Mouse (Mus musculus) left cerebral cortex, postnatal 14 days (tissue): ENCODE results near the gene Atn1. TPM values are rescaled to one million over a fixed set of nuclear protein-coding genes. Genes with fewer than 3 reads are reported as not detected.
A peak's percentile ranks its signal among the peaks of the same experiment; 100 is the strongest.

ENCODE experiments used
- DNase-seq, 2 experiments: peaks; one replicate each; pipeline ENCODE4 v3.0.0; 2021 to 2022; ENCODE audit warnings: low spot score in 2 of 2, mixed read lengths in 1 of 2
- intact Hi-C: fragments of 180-260 bp; cut with DNase I; formaldehyde crosslinking; loops from one replicate; pipeline ENCODE4 v1.15.1; 2025
- total RNA-seq, 2 experiments: library from RNA; stranded (reverse); gene quantifications; 2 replicates each; pipeline ENCODE4 v1.2.3; 2021

Atn1 gene
- total RNA-seq, 2 experiments from 2014 or later: 147 to 166 TPM

DNA sequence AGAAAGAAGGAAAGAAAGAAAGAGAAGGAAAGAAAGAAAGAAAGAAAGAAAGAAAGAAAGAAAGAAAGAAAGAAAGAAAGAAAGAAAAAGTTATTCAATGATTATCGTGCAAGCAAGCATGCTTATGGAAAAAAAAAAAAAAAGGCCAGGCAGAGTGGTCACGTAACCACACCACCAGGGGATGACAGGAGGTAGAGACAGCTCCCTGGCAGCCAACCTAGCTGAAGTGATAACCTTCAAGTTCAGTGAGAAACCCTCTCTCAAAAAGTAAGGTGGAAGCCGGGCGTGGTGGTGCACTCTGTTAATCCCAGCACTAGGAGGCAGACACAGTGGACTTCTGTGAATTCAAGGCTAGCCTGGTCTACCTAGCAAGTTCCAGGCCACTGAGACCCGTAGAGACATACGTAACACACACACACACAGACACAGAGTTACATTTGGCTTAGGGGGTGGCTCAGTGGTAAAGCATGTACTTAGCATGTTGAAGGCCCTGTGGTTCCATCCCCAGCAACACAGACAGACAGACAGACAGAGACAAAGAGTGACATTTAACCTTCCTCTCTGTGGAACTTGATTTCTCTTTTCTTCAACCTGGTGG lies 33.3 kb downstream of the Atn1 start:
- intact Hi-C loops: no loop called here
- DNase-seq: no peak

DNA sequence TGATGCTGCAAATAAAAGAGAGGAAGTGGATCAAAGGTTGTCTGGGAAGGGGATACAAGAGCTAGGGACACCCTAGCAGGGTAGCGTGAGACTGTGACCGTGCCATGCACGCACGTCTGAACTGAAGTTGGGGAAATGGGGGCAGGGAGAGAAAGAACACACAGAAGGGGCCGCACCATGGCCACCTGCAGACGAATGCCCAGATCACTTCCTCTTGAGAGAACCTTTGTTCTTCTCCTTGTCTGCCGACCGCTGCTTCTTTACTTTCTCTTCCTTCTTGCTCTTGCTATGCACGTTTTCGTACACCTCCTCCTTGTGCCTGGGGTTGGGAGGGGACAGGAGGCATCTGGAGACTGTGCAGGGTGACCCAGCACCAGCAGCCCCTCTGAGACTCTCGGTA lies 35.4 kb downstream of the Atn1 start:
- no peak for DNase-seq
- intact Hi-C loops: no loop called here

DNA sequence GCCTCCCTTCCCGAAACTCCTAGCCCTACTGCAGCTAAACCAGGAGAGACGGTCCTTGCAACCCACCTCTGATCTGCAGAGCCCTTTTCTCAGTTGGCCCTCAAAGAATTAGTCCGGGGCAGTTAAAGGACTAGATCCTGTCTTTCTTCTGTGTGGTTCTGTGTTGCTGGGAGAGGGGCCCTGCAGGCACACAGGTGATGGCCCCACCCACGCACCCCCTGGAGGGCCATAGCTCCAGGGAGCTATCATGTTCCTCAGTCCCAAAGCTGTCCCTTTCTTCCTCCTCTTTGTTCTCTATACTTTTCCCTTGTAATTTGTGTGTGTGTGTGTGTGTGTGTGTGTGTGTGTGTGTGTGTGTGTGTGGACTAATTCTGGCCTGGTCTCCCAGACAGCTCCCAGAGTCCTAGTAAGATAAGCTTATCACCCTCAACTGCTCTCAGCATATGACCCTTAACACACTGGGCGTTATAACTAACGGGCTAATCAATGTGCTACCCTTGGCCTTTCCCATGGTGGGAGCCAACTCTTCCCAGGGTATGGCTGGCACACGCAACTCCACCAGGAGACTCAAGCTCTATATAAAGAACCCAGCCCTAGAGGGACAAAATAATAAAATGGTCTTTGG lies 36.9 kb downstream of the Atn1 start:
- no peak for DNase-seq
- intact Hi-C loops: no loop called here

DNA sequence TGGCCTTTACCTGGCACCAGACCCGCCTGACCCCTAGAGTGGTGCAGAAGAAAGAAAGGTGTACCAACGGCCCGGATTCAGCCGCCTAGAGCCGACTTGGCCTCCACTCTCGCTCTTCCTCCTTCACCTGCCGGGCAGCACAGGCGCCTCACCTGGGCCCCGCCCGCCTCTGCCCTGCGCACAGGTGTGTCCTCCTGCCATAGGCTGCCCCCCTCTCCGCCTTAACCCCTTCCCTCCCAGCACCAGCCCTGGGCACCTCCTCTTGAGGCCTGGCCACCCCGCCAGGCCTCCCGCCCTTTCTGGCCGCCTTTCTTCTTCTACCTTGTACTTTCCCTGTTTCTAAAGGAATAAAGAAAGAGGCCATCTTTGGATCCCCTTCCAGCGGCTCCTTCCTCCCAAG lies 37.6 kb downstream of the Atn1 start:
- intact Hi-C loops: no loop called here
- no peak for DNase-seq

DNA sequence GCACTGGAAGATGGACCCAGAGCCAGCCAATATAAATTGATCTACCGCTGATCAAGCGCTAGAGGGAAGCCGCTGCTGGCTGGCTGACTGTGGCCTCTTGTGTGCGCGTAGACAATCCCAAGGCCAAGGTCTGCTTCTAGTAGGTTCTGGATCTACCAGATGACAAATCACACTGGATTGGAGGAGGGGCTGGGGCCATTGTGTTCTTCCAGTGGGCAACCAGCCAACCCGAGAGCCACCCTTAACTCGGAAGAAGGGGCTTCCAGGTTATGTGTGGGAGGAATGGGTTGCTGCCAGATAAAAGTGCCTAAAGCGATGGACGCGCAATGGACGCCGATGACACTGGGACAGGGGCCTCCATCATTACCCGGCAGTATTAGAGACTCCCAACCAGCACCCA lies 38.4 kb downstream of the Atn1 start:
- intact Hi-C loops: no loop called here

DNA sequence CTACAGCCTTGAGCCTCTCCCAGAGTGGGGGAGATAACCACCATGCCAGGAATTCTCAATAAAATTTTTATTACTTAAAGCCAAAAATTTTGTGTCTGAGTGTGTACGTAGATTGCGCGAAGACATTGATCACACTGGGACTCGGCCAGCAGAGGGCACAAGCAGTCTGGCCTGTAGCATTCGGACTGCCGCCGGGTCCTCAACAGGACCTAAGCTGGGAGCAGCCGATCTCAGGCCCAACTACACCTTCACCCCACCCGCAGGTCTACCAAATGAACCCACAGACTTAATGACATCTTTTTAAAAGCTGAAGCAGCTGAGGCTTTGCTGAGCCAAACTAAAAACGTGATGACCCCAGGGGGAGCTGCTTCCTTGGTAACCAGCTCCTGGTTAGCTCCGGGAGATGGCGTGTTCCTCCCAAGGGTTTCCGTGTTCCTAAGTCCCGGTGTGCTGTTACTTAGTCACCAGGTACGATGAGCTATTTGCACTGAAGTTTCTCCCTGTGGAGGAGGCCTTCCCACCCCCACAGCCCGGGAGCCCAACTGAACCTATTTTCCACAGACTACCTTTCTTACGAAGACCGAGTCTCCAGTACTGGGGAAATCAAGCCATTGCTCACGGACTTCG lies 39.3 kb downstream of the Atn1 start:
- intact Hi-C loops: no loop called here

More for the DNA sequence above, 38.4 kb downstream of the Atn1 start:
- no peak for DNase-seq

DNA sequence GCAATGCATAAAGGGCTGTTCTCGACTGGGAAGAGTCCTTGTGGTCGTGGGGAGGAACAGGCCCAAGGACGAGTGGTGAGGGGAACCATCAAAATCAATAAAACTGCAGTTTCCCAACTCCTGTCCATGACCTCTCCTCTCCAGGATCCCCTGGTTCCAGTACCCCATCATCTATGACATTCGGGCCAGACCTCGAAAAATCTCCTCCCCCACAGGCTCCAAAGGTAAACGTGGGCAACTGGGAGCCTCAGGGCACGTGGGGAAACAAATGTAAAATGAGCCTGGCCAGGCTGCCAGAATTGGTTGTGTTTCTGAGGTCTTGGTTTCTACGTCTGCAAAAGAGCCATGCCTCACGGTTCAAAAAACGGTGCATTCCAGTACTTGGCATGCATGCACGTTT lies 43.4 kb downstream of the Atn1 start:
- no peak for DNase-seq
- intact Hi-C loops: loop anchor here (2.0 kb wide), 1 partner anchor 28 kb away; the partner anchor contains the start of gene Grcc10

More for the DNA sequence above, 39.3 kb downstream of the Atn1 start:
- DNase-seq: peak in 1 of 2 experiments; percentile 44

DNA sequence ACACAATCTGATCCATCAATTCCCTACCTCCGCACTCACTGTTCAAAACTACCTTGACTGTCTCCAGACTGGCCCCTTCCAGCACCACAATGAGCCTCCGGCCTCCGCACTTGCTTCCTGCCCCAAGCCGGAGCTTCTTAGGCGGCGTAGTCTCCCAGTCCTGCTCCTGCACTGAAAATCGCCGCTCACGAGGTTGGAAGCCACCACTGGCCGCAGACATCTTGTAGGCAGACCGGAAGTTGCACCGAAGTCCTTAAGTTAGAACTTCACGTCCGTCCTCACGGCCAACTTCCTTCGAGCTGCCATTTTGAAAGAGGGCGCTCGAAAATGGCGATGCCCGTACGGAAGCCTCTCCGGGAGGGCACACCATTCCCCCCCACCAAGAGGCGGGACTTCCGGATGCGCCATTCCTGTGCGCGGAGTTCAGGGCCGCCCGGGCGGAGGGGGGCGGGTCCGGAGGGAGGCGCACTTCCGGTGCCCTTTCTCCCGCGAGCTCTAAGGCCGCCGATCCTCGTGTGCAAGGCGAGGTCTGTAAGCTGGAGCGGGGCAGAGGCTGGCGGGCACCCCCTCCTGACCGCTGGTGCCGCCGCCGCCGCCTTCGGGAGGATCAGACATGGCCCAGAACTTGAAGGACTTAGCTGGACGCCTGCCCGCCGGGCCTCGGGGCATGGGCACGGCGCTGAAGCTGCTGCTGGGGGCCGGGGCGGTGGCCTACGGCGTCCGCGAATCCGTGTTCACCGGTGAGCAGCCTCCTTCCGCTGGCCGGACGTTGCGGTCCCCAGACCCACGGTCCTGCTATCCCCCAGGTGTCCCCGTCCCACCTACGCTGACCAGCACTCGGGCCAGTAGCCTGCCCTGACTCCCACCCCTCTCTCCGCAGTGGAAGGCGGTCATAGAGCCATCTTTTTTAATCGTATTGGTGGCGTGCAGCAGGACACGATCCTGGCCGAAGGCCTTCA lies 44.2 kb downstream of the Atn1 start, which contains the start of the genes Emg1 and Phb2:
Gene Emg1, minus strand, starts transcription at position 355 of the 959 bp plus-strand sequence.
Gene Phb2, plus strand, starts transcription at position 513 of the 959 bp plus-strand sequence.
- peak; percentile 98 for DNase-seq
- intact Hi-C loops: loop anchor here (2.0 kb wide), 1 partner anchor 29 kb away; the partner anchor contains the start of gene Grcc10

DNA sequence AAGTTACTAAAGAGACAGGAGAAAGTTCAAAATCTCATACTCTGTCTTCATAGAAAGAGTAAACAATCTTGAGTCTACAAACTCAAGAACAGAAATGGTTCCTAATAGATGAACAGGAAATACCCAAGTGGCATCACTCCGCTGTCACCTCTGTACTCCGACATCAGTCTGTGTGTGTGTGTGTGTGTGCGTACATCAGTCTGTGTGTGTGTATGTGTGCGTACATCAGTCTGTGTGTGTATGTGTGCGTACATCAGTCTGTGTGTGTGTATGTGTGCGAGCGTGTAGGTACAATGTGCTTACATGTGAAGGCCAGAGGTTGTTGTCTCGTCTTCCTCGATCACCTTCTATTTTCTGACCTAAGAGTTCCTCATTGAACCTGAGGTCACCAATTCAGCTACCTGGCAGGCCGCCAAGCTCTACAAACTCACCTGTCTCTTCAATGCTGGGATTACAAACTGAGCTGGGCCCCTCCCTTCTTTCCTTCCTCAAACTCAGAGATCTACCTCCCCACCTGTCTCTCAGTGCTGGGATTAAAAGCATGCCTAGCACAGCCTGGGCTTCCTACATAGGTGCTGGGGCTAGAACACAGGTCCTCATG lies 47.9 kb downstream of the Atn1 start:
- intact Hi-C loops: no loop called here
- no peak for DNase-seq

DNA sequence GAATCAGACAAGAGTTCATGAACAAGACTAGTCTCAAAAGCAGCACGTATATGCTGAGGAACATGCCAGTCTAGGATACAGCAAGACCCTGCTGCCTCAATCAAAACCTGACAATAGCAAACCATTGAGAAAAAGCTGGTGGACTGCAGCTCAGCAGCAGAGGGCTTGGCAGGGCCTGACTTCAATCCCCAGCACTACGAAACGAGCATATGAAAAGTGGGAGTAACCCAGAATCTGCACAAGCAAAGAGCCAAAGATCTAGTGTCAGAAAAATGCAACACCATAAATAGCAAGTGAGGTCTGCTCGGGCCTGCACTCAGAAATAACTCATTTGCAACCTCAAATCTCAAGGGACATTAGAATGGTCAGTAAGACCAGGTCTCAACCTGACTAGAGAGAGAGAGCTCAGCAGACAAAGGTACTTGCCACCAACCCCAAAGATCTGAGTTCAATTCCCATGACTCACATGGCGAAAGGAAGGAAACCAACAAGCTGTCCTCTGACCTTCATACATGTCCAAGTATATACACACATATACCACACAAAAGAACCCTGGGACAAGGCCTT lies 50.2 kb downstream of the Atn1 start:
- DNase-seq: no peak
- intact Hi-C loops: no loop called here

DNA sequence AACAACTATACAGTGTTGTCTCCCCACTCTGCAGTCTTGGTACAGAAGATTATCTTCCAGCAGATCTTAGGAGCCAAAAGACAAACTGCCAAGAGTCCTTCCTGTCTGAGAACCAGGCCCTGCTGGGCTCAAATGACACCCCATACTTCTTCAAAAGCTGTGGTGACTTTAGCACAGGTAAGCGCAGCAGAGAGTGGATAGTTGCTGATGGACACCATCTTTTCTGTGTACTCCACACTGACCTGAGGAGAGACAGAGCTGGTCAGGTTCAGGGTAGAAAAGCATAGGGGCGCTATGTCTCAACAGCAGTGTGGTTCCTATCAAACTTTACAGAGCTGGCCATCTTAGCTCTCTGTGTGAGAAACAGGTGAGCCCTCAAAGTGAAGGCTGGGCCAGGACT lies 51.9 kb downstream of the Atn1 start:
- intact Hi-C loops: loop anchor here (5.0 kb wide), 1 partner anchor 38 kb away; the partner anchor contains the start of gene Grcc10
- no peak for DNase-seq

DNA sequence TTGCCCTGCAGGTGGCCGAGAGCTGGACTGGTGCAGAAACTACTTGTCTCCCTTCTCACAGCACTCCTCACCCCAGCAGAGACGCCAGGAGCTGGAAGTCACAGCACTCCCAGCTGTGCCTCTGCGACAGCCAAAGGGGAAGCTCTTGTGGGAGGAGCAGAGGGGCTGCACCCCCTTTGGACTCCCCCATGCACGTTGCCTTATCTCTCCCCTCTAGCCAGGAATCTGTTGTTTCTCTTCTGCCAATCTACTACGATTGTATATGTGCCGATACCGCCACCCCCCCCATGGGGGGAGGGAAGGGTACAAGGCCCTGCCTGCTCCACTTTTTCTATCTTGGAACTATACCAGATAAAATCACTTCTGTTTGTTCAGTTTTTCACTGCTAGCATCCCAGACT lies 52.5 kb downstream of the Atn1 start:
- DNase-seq: no peak
- intact Hi-C loops: loop anchor here (2.0 to 5.0 kb wide), 2 partner anchors 39 to 41 kb away; partner anchors contain the start of genes Grcc10 and Lpcat3

DNA sequence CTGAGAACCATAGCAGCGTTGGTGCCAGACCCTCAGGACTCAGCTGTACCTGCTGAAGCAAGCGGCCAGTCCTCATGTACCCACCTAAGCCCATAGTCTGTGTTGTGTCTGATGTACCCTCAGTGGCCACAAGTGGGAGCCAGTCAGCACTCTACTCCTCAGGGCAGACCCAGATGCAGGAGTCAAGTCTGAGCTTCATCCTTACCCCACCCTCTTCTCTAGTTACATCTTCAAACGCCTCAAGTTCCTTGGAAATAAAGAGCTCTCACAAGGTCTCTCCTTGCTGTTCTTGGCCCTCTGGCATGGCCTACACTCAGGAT lies 53.6 kb downstream of the Atn1 start:
- intact Hi-C loops: loop anchor here (2.0 to 5.0 kb wide), 2 partner anchors 40 kb away; partner anchors contain the start of genes Grcc10 and Lpcat3
- DNase-seq: peak; percentile 80 to 81

DNA sequence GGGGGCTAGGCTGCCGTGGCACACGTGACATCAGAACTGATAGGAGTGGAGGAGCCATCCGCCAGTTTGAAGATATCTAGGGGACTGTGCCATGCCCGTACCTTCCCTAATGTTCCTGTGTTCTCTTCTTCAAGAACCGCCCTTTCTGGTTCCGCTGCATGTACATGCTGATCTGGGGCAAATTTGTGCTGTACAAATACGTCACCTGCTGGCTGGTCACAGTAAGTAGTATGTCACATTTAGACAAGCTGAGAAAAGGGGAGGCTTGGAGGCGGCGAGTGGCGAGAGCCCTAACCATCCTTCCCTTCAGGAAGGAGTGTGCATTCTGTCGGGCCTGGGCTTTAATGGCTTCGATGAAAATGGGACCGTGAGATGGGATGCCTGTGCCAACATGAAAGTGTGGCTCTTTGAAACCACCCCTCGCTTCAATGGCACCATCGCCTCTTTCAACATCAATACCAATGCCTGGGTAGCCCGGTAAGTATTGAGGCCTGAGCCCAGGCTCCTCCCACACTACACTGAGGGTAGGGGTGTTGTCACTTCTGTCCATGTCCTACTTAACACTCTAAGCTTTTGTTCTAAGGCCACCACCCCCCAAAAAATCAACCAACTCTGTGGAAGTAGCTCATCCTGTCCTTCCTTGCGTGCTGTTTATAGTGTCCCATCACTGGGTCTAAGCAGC lies 54.1 kb downstream of the Atn1 start:
- intact Hi-C loops: loop anchor here (2.0 to 5.0 kb wide), 2 partner anchors 39 to 40 kb away; partner anchors contain the start of genes Grcc10 and Lpcat3
- no peak for DNase-seq

DNA sequence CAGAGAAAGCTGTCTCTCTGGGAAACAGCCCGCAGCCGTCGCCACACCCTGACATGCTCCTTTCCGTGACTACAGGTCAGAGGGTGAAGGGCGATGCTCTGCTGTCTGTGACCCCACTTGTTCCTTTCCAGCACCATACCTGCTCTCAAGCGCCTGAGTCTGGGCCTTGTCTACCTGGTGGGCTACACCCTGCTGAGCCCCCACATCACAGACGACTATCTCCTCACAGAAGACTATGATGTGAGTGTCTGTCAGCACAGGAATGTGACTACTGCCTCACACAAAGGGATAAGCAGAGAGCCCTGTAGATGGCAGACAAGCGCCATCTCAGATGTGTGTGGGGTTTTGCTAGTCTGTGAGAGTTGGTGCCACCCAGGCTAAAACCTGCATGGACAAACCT lies 55.0 kb downstream of the Atn1 start:
- peak in 1 of 2 experiments; percentile 38 for DNase-seq
- intact Hi-C loops: loop anchor here (5.0 kb wide), 1 partner anchor 41 kb away; the partner anchor contains the start of gene Grcc10

DNA sequence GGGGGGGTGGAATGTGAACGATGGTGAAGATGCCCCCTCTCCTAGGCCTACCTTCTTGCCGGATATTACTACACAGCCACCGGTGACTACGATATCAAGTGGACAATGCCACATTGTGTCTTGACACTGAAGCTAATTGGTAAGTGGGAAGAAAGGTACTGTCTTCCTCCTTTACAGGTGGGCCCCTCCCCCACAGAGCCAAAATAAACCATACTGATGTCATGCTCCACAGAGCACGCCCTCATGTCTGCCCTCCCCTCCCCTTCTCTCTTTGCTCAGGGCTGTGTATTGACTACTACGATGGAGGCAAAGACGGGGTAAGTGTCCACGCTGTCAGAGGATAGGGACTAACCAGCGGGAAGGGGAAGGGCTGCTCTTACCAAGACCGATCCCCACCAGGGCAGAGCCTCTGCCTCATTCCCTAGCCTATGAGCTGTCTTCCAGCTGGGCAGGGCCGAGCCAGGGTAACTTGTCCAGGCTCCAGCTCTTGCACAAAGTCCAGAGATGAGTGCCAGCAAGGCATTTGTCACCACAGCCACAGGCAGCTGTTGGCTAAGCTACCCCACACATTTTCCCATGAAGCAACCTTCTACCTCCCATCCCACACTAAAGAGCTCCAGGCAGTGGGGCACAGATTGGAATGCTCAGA lies 56.2 kb downstream of the Atn1 start:
- intact Hi-C loops: loop anchor here (5.0 kb wide), 1 partner anchor 42 kb away; the partner anchor contains the start of gene Grcc10
- peak; percentile 35 to 68 for DNase-seq

DNA sequence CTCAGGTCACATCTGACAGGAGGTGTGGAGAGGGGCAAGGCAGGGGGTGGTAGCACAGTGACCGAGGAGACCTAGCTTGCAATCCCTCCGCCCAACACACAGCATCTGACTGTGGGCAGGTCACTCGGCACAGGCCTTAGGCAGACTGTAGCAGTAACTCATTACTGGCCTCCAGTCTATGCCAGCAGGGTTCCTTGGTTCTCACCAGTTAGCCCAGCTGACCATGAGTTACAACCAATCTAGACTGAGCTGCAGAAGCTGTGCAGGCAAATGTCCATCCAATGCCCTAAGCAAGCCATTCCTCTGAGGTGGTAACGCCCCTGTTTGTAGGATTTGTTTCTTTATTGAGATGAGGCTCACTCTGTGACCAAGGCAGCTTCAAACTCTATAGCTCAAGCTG lies 57.0 kb downstream of the Atn1 start:
- no peak for DNase-seq

More for the DNA sequence above, 57.0 kb downstream of the Atn1 start:
- intact Hi-C loops: no loop called here
